Mouse (Mus musculus) MEL (cell line): ENCODE data around the gene Tldc1. TPM values are rescaled to one million over a fixed set of nuclear protein-coding genes. Genes with fewer than 3 reads are reported as not detected.
A peak's percentile ranks its signal among the peaks of the same experiment; 100 is the strongest.

Experiments used
- DNase-seq: peaks from one replicate; pipeline ENCODE4 v3.0.0; 2011; ENCODE audit warnings: low read depth, low spot score
- H3K27ac ChIP-seq: 2 replicates; pipeline ENCODE4 v1.5.1; 2012; ENCODE audit warnings: low read depth, mild to moderate bottlenecking, control low read depth, low read length, moderate library complexity; ENCODE audit not compliant: control insufficient read depth
- H3K27me3 ChIP-seq, 2 experiments: fragments of 150-350 bp in 1 of 2; sonication (generic) in 1 of 2; 2 replicates each; pipeline ENCODE4 v1.6.1; 2012; ENCODE audit warnings: low read length in 2 of 2, mild to moderate bottlenecking in 2 of 2, improper control_type of control experiment in 1 of 2, moderate library complexity in 1 of 2; ENCODE audit not compliant: insufficient read depth in 2 of 2, control insufficient read depth in 1 of 2
- H3K36me3 ChIP-seq, 2 experiments: 2 replicates each; pipeline ENCODE4 v1.6.1; 2012 to 2014; ENCODE audit warnings: low read length in 2 of 2, improper control_type of control experiment in 1 of 2, inconsistent platforms in 1 of 2, mild to moderate bottlenecking in 1 of 2; ENCODE audit not compliant: insufficient read depth in 2 of 2, control insufficient read depth in 1 of 2
- H3K4me1 ChIP-seq, 2 experiments: fragments of 150-350 bp in 1 of 2; sonication (generic) in 1 of 2; 2 replicates each; pipeline ENCODE4 v1.6.1; 2012; ENCODE audit warnings: low read length in 2 of 2, improper control_type of control experiment in 1 of 2, mild to moderate bottlenecking in 1 of 2; ENCODE audit not compliant: insufficient read depth in 2 of 2, control insufficient read depth in 1 of 2
- H3K4me3 ChIP-seq, 2 experiments: fragments of 150-350 bp in 1 of 2; sonication (generic) in 1 of 2; 2 replicates each; pipeline ENCODE4 v1.5.1; 2012; ENCODE audit warnings: low read depth in 2 of 2, low read length in 2 of 2, mild to moderate bottlenecking in 2 of 2, moderate library complexity in 2 of 2, control low read depth in 1 of 2, improper control_type of control experiment in 1 of 2; ENCODE audit not compliant: control insufficient read depth in 1 of 2, insufficient read depth in 1 of 2
- H3K79me2 ChIP-seq: 2 replicates; pipeline ENCODE4 v1.6.1; 2012; ENCODE audit warnings: mild to moderate bottlenecking, low read length, moderate library complexity; ENCODE audit not compliant: control insufficient read depth, poor library complexity, insufficient read depth
- H3K9ac ChIP-seq: 2 replicates; pipeline ENCODE4 v1.6.1; 2012; ENCODE audit warnings: low read depth, mild to moderate bottlenecking, control low read depth, low read length, moderate library complexity; ENCODE audit not compliant: control insufficient read depth, poor library complexity, severe bottlenecking
- H3K9me3 ChIP-seq: fragments of 150-350 bp; sonication (generic); replicated peaks from 2 replicates; pipeline ENCODE4 v1.6.1; 2012; ENCODE audit warnings: mild to moderate bottlenecking, low read length, improper control_type of control experiment, moderate library complexity; ENCODE audit not compliant: insufficient read depth
- BHLHE40 ChIP-seq: IDR thresholded peaks from 2 replicates; pipeline ENCODE4 v1.6.1; 2012; ENCODE audit warnings: low read depth, mild to moderate bottlenecking, inconsistent platforms, low read length, improper control_type of control experiment, borderline replicate concordance
- E2F4 ChIP-seq: IDR thresholded peaks from 2 replicates; pipeline ENCODE4 v1.6.1; 2011; ENCODE audit warnings: low read depth, low read length, improper control_type of control experiment, borderline replicate concordance
- ELF1 ChIP-seq: IDR thresholded peaks from 2 replicates; pipeline ENCODE4 v1.6.1; 2014; ENCODE audit warnings: low read depth, mild to moderate bottlenecking, inconsistent platforms, low read length, improper control_type of control experiment, moderate library complexity
- HCFC1 ChIP-seq: IDR thresholded peaks from 2 replicates; pipeline ENCODE4 v1.6.1; 2012; ENCODE audit warnings: low read depth, mild to moderate bottlenecking, inconsistent platforms, low read length, improper control_type of control experiment, moderate library complexity
- MEF2A ChIP-seq: IDR thresholded peaks from 2 replicates; pipeline ENCODE4 v1.6.1; 2014; ENCODE audit warnings: low read depth, mild to moderate bottlenecking, inconsistent platforms, low read length, improper control_type of control experiment; ENCODE audit not compliant: poor library complexity, insufficient replicate concordance, severe bottlenecking; ENCODE audit errors: extremely low read depth
- MXI1 ChIP-seq: IDR thresholded peaks from 2 replicates; pipeline ENCODE4 v1.6.1; 2011; ENCODE audit warnings: mild to moderate bottlenecking, low read depth, low read length, improper control_type of control experiment
- MYB ChIP-seq: IDR thresholded peaks from 2 replicates; pipeline ENCODE4 v1.6.1; 2011; ENCODE audit warnings: mild to moderate bottlenecking, low read depth, low read length, improper control_type of control experiment
- NELFE ChIP-seq: IDR thresholded peaks from 2 replicates; pipeline ENCODE4 v1.6.1; 2011; ENCODE audit warnings: low read depth, low read length, improper control_type of control experiment
- NRF1 ChIP-seq: IDR thresholded peaks from 2 replicates; pipeline ENCODE4 v1.6.1; 2014; ENCODE audit warnings: low read depth, mild to moderate bottlenecking, inconsistent platforms, low read length, improper control_type of control experiment, moderate library complexity; ENCODE audit not compliant: poor library complexity, insufficient read depth, severe bottlenecking
- POLR2A ChIP-seq, 2 experiments: IDR thresholded peaks; 2 replicates each; pipeline ENCODE4 v1.6.1; 2011 to 2012; ENCODE audit warnings: low read length in 2 of 2, mild to moderate bottlenecking in 2 of 2, control low read depth in 1 of 2, improper control_type of control experiment in 1 of 2, low read depth in 1 of 2, moderate library complexity in 1 of 2; ENCODE audit not compliant: control insufficient read depth in 1 of 2, insufficient read depth in 1 of 2, poor library complexity in 1 of 2
- POLR2AphosphoS2 ChIP-seq: IDR thresholded peaks from 2 replicates; pipeline ENCODE4 v1.6.1; 2011; ENCODE audit warnings: low read length, improper control_type of control experiment
- RAD21 ChIP-seq: IDR thresholded peaks from 2 replicates; pipeline ENCODE4 v1.6.1; 2011; ENCODE audit warnings: mild to moderate bottlenecking, low read depth, low read length, improper control_type of control experiment
- RCOR1 ChIP-seq: IDR thresholded peaks from 2 replicates; pipeline ENCODE4 v1.6.1; 2012; ENCODE audit warnings: low read depth, mild to moderate bottlenecking, inconsistent platforms, low read length, improper control_type of control experiment
- SIN3A ChIP-seq: IDR thresholded peaks from 2 replicates; pipeline ENCODE4 v1.6.1; 2012; ENCODE audit warnings: low read length, improper control_type of control experiment, inconsistent platforms
- SMC3 ChIP-seq: IDR thresholded peaks from 2 replicates; pipeline ENCODE4 v1.6.1; 2011; ENCODE audit warnings: low read depth, low read length, improper control_type of control experiment
- TBP ChIP-seq: IDR thresholded peaks from 2 replicates; pipeline ENCODE4 v1.8.0; 2011; ENCODE audit warnings: low read depth, low read length, improper control_type of control experiment
- UBTF ChIP-seq: IDR thresholded peaks from 2 replicates; pipeline ENCODE4 v1.6.1; 2012; ENCODE audit warnings: low read depth, mild to moderate bottlenecking, inconsistent platforms, low read length, improper control_type of control experiment, moderate library complexity, borderline replicate concordance; ENCODE audit not compliant: insufficient read depth
- USF1 ChIP-seq: IDR thresholded peaks from 2 replicates; pipeline ENCODE4 v1.6.1; 2014; ENCODE audit warnings: low read depth, mild to moderate bottlenecking, inconsistent platforms, low read length, improper control_type of control experiment, moderate library complexity
- ZKSCAN1 ChIP-seq: IDR thresholded peaks from 2 replicates; pipeline ENCODE4 v1.6.1; 2012; ENCODE audit warnings: low read depth, mild to moderate bottlenecking, inconsistent platforms, low read length, improper control_type of control experiment, moderate library complexity
- ZMIZ1 ChIP-seq: IDR thresholded peaks from 2 replicates; pipeline ENCODE4 v1.6.1; 2012; ENCODE audit warnings: low read depth, mild to moderate bottlenecking, inconsistent platforms, low read length, improper control_type of control experiment, moderate library complexity
- polyA plus RNA-seq, 2 experiments: library from polyadenylated mRNA; stranded (reverse) in 1 of 2; unstranded in 1 of 2; fragments of >175 nt in 1 of 2; fragments of >200 nt in 1 of 2; gene quantifications; 2 replicates each; pipeline versions ENCODE4 v1.2.1 to v1.2.4; 2012; ENCODE audit warnings: low replicate concordance in 2 of 2, low read depth in 1 of 2; ENCODE audit not compliant: insufficient read length in 2 of 2, insufficient read depth in 1 of 2, missing spikeins in 1 of 2
- total RNA-seq: library from RNA; depleted of rRNA; stranded (reverse); fragments of 300-350 nt; gene quantifications from 2 replicates; pipeline ENCODE4 v1.2.3, GENCODE M21; 2012; rRNA removed

The Tldc1 gene
- 13.4 and 16.4 TPM in 2 replicates for total RNA-seq
- 10 to 100 TPM in 1 of 2 experiments, not detected in 1; 16.1 TPM for polyA plus RNA-seq

GRCm38 (mm10) chr8:119778263-119778662 lies at the start of gene Tldc1:
TSS of gene Tldc1 (minus strand) at chr8:119778416.
- Histone ChIP-seq H3K79me2 (peaks cover 4% of the 10 kb centered on the region; the same call in 1 of the 2 replicates), H3K36me3 (peaks cover 0 to 8% of the 10 kb centered on the region in 2 experiments; a peak in 2 of 4 replicates), H3K9me3 (no peaks in the 10 kb centered on the region), H3K9ac (peak within 1 kb of the TSS; percentile 82), H3K4me1 (peaks cover 4 to 13% of the 10 kb centered on the region in 2 experiments), H3K27me3 (no peaks in the 10 kb centered on the region), H3K27ac (peak within 1 kb of the TSS; percentile 48), H3K4me3 (peak within 1 kb of the TSS; percentile 77 to 93)
- TF ChIP-seq SMC3, result peak; percentile 22; the same call in 1 of the 2 replicates
- TF ChIP-seq NRF1, result 0 out of 2 replicates have a peak, but pooled peaks have one; percentile 20
- TF ChIP-seq NELFE, result peak; percentile 77
- TF ChIP-seq ZMIZ1, result peak; percentile 57; the same call in 1 of the 2 replicates
- TF ChIP-seq MEF2A, result no peak
- TF ChIP-seq SIN3A, result peak; percentile 68
- TF ChIP-seq USF1, result peak; percentile 56
- no peak; the same call in 1 of the 2 replicates for TF ChIP-seq POLR2AphosphoS2
- peak; percentile 46; the same call in 1 of the 2 replicates for TF ChIP-seq TBP
- TF ChIP-seq E2F4, result no peak
- peak; percentile 69 for TF ChIP-seq HCFC1
- TF ChIP-seq UBTF, result no peak
- peak; percentile 19; the same call in 1 of the 2 replicates for TF ChIP-seq MXI1
- TF ChIP-seq RAD21, result no peak
- no peak for TF ChIP-seq ZKSCAN1
- peak; percentile 72 to 88; a peak in 3 of 4 replicates for TF ChIP-seq POLR2A (IDR thresholded peaks at IDR 0.05; ENCODE audit: control insufficient read depth in 1 of 2, insufficient read depth in 1 of 2, low read depth in 1 of 2, low read length in 2 of 2, poor library complexity in 1 of 2)
- TF ChIP-seq ELF1, result peak; percentile 81
- 0 out of 2 replicates have a peak, but pooled peaks have one; percentile 3 for TF ChIP-seq BHLHE40
- no peak for TF ChIP-seq MYB
- TF ChIP-seq RCOR1, result no peak
- peak; percentile 99 for DNase-seq
